Mouse (Mus musculus): Measurements from ENCODE around the gene Yod1.

GRCm38 (mm10) chr1:130734852-130735251 is 17.7 kb downstream of the Yod1 start:
- TF ChIP-seq POLR2A (IDR thresholded peaks at IDR 0.05; ENCODE audit: borderline replicate concordance, control insufficient read depth, low read depth, low read length) (no peak), CTCF (IDR thresholded peaks at IDR 0.05; ENCODE audit: control insufficient read depth, insufficient read depth, low read length) (no peak)

Measured in bone marrow, adult 2 months (tissue).